Mouse (Mus musculus) WW6 (cell line): ENCODE data around the gene Gm31571.
"Not testable (repeated sequence)": the region's sequence is repeated elsewhere in the genome, so short reads cannot be mapped to it uniquely, and the experiment has no call there.

Source experiments
- DNase-seq: peaks from one replicate; pipeline ENCODE4 v3.0.0-alpha.2; 2013; ENCODE audit warnings: low read depth, low spot score

The Gm31571 gene

GRCm38 (mm10) chrY:22051253-22051652 is at the start of gene Gm31571:
Gene Gm31571 (minus strand): TSS chrY:22051353.
- DNase-seq, result not testable (repeated sequence)
